Mouse (Mus musculus): ENCODE measurements at regions not wholly inside any gene's neighbourhood (a gene's known extent, or its start where the extent isn't known, plus 50 kb on each side); places are given as distances from the start of the nearest gene placed in this dataset.

GRCm38 (mm10) chr9:47469576-47469975 is 60.4 kb upstream of the Cadm1 start:
- H3K4me3 ChIP-seq (ENCODE audit: insufficient read depth in 1 of 2, low read depth in 2 of 2, low read length in 2 of 2), result no peak overlapping the region
- no peak overlapping the region for H3K9ac ChIP-seq (replicated peaks)
- H3K27me3 ChIP-seq (ENCODE audit: control insufficient read depth, insufficient read depth, low read length), result no peaks in the 10 kb centered on the region
- DNase-seq (ENCODE audit: low read depth in 3 of 3, low spot score in 3 of 3) (no peak), ATAC-seq (ENCODE audit: insufficient read depth) (no peak)
- no peaks in the 10 kb centered on the region for H3K9me3 ChIP-seq (ENCODE audit: control insufficient read depth, low read length)
- TF ChIP-seq CTCF (IDR thresholded peaks at IDR 0.05; ENCODE audit: low read depth) (no peak), EP300 (IDR thresholded peaks at IDR 0.05; ENCODE audit: low read depth) (no peak)
- no peaks in the 10 kb centered on the region for H3K36me3 ChIP-seq (replicated peaks; ENCODE audit: control insufficient read depth, insufficient read depth, low read depth)
- WGBS (ENCODE audit: insufficient replicate concordance), result 64% methylated on average over 1 of the region's 1 CpGs
- no peak overlapping the region for H3K4me2 ChIP-seq (ENCODE audit: low read depth)
- H3K27ac ChIP-seq, result no peak overlapping the region
- H3K4me1 ChIP-seq (replicated peaks; ENCODE audit: control insufficient read depth in 2 of 2, insufficient read depth in 2 of 2, low read length in 1 of 2), result no peaks in the 10 kb centered on the region

GRCm38 (mm10) chr9:47470741-47471140 is 59.2 kb upstream of the Cadm1 start:
- Histone ChIP-seq H3K27me3 (ENCODE audit: control insufficient read depth, insufficient read depth, low read length) (no peaks in the 10 kb centered on the region), H3K27ac (no peak overlapping the region), H3K36me3 (replicated peaks; ENCODE audit: control insufficient read depth, insufficient read depth, low read depth) (no peaks in the 10 kb centered on the region), H3K4me3 (ENCODE audit: insufficient read depth in 1 of 2, low read depth in 2 of 2, low read length in 2 of 2) (no peak overlapping the region), H3K4me1 (replicated peaks; ENCODE audit: control insufficient read depth in 2 of 2, insufficient read depth in 2 of 2, low read length in 1 of 2) (no peaks in the 10 kb centered on the region), H3K9me3 (ENCODE audit: control insufficient read depth, low read length) (no peaks in the 10 kb centered on the region), H3K4me2 (ENCODE audit: low read depth) (no peak overlapping the region), H3K9ac (replicated peaks) (no peak overlapping the region)
- TF ChIP-seq CTCF (IDR thresholded peaks at IDR 0.05; ENCODE audit: low read depth), result no peak
- TF ChIP-seq EP300 (IDR thresholded peaks at IDR 0.05; ENCODE audit: low read depth), result no peak
- DNase-seq (ENCODE audit: low read depth in 3 of 3, low spot score in 3 of 3), result no peak
- no peak for ATAC-seq (ENCODE audit: insufficient read depth)
- 23% methylated on average over 1 of the region's 1 CpGs for WGBS (ENCODE audit: insufficient replicate concordance)

- ATAC-seq (ENCODE audit: insufficient read depth) (no peak), DNase-seq (ENCODE audit: low read depth in 3 of 3, low spot score in 3 of 3) (no peak)
- Histone ChIP-seq H3K36me3 (replicated peaks; ENCODE audit: control insufficient read depth, insufficient read depth, low read depth) (no peaks in the 10 kb centered on the region), H3K4me1 (replicated peaks; ENCODE audit: control insufficient read depth in 2 of 2, insufficient read depth in 2 of 2, low read length in 1 of 2) (no peaks in the 10 kb centered on the region), H3K27me3 (ENCODE audit: control insufficient read depth, insufficient read depth, low read length) (no peaks in the 10 kb centered on the region), H3K27ac (no peak overlapping the region), H3K9me3 (ENCODE audit: control insufficient read depth, low read length) (no peaks in the 10 kb centered on the region), H3K4me2 (ENCODE audit: low read depth) (no peak overlapping the region), H3K9ac (replicated peaks) (no peak overlapping the region), H3K4me3 (ENCODE audit: insufficient read depth in 1 of 2, low read depth in 2 of 2, low read length in 2 of 2) (no peak overlapping the region)
- WGBS (ENCODE audit: insufficient replicate concordance), result 30% methylated on average over 10 of the region's 10 CpGs
- TF ChIP-seq EP300 (IDR thresholded peaks at IDR 0.05; ENCODE audit: low read depth) (no peak), CTCF (IDR thresholded peaks at IDR 0.05; ENCODE audit: low read depth) (no peak)
These were observed 58.1 kb upstream of the Cadm1 start for GRCm38 (mm10) chr9:47471767-47472420.

GRCm38 (mm10) chr9:47473776-47474365 is 56.1 kb upstream of the Cadm1 start:
- Histone ChIP-seq H3K9me3 (ENCODE audit: control insufficient read depth, low read length) (no peaks in the 10 kb centered on the region), H3K4me3 (ENCODE audit: insufficient read depth in 1 of 2, low read depth in 2 of 2, low read length in 2 of 2) (no peak overlapping the region), H3K4me2 (ENCODE audit: low read depth) (no peak overlapping the region), H3K36me3 (replicated peaks; ENCODE audit: control insufficient read depth, insufficient read depth, low read depth) (no peaks in the 10 kb centered on the region), H3K4me1 (replicated peaks; ENCODE audit: control insufficient read depth in 2 of 2, insufficient read depth in 2 of 2, low read length in 1 of 2) (no peaks in the 10 kb centered on the region), H3K27me3 (ENCODE audit: control insufficient read depth, insufficient read depth, low read length) (no peaks in the 10 kb centered on the region), H3K27ac (no peak overlapping the region), H3K9ac (replicated peaks) (no peak overlapping the region)
- 57% methylated on average over 5 of the region's 5 CpGs for WGBS (ENCODE audit: insufficient replicate concordance)
- no peak for ATAC-seq (ENCODE audit: insufficient read depth)
- TF ChIP-seq CTCF (IDR thresholded peaks at IDR 0.05; ENCODE audit: low read depth), result no peak
- TF ChIP-seq EP300 (IDR thresholded peaks at IDR 0.05; ENCODE audit: low read depth), result no peak
- DNase-seq (ENCODE audit: low read depth in 3 of 3, low spot score in 3 of 3), result no peak

GRCm38 (mm10) chr9:47474776-47475175 is 55.2 kb upstream of the Cadm1 start:
- no peak overlapping the region for H3K9ac ChIP-seq (replicated peaks)
- TF ChIP-seq EP300 (IDR thresholded peaks at IDR 0.05; ENCODE audit: low read depth), result no peak
- TF ChIP-seq CTCF (IDR thresholded peaks at IDR 0.05; ENCODE audit: low read depth), result no peak
- no peak overlapping the region for H3K27ac ChIP-seq
- H3K9me3 ChIP-seq (ENCODE audit: control insufficient read depth, low read length), result no peaks in the 10 kb centered on the region
- DNase-seq (ENCODE audit: low read depth in 3 of 3, low spot score in 3 of 3) (no peak), ATAC-seq (ENCODE audit: insufficient read depth) (no peak)
- H3K4me3 ChIP-seq (ENCODE audit: insufficient read depth in 1 of 2, low read depth in 2 of 2, low read length in 2 of 2), result no peak overlapping the region
- 28% methylated on average over 5 of the region's 5 CpGs for WGBS (ENCODE audit: insufficient replicate concordance)
- H3K4me2 ChIP-seq (ENCODE audit: low read depth), result no peak overlapping the region
- no peaks in the 10 kb centered on the region for H3K27me3 ChIP-seq (ENCODE audit: control insufficient read depth, insufficient read depth, low read length)
- no peaks in the 10 kb centered on the region for H3K36me3 ChIP-seq (replicated peaks; ENCODE audit: control insufficient read depth, insufficient read depth, low read depth)
- H3K4me1 ChIP-seq (replicated peaks; ENCODE audit: control insufficient read depth in 2 of 2, insufficient read depth in 2 of 2, low read length in 1 of 2), result no peaks in the 10 kb centered on the region
